Mouse (Mus musculus): ENCODE data around the gene Otud4.

Otud4 gene

DNA sequence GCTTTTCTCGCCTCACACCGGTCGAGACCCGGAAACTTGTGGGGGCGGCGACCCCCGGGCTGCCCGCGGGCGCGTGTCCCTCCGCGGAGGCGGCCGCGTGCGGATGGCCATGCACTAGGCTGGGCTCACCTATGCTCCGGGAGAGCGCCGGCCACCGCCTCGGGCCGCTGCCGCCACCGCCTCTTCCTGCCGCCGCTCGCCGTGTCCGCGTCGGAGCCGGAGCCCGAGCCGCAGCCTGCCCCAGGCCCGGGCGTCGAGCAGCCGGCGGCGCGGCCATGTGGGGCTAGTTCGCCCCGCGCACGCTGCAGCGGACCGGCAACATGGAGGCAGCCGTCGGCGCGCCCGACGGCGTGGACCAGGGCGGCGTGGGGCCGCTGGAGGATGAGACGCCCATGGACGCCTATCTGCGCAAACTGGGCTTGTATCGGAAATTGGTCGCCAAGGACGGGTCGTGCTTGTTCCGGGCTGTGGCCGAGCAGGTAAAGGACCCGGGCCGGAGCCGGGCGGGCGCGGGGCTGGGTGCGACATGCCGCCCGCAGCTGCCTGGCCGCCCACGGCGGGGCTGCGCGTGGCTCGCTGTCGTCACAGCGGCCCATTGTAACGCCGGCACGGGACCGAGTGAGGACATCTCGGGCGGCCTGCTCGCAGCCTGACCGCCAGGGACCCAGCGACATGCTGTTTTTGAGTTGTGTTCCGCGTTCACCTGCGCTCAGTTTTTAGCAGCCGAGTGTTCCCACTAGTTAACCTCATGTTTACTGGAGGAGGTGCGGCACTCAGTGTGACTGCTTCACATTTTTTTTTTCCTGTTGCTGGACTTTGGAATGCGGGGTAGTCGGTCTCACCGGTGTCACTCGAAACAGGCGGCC is at the start of gene Otud4:
Otud4 (plus strand) TSS at position 33 of the 866 bp plus-strand sequence.
- no peak for DNase-seq (ENCODE audit: low read depth)

- DNase-seq (ENCODE audit: low read depth): no peak
These were observed 38.5 kb upstream of the Otud4 start for GRCm38 (mm10) chr8:79600962-79601361.

DNA sequence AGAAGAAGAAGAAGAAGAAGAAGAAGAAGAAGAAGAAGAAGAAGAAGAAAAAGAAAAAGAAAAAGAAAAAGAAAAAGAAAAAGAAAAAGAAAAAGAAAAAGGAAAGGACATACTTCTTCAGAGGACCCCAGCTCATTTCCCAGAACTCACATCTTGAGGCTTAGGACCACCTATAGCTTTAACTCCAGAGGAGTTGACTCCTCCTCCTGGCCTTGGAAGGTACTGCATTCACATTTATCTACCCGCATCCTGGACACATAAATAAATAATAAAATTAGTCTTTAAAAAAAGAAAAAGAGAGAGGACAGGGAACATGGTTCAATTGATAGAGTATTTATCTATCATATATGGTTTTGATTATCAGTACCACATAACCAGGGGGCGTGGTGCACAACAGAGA is 36.2 kb upstream of the Otud4 start:
- DNase-seq (ENCODE audit: low read depth): peak; percentile 42

DNA sequence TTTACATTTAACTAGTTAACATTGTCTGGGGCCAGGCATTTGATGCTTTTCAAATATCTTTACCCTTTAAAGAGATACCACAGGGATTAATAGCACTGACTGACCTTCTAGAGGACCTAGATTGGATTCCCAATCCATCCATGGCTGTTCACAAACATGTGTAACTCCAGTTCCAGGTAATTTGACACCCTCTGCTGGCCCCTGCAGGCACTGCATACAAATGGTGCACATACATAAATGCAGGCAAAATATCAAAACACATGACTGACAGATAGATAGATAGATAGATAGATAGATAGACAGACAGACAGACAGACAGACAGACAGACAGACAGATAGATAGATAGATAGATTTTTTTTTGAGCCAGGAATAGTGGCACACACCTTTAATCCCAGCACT is 33.2 kb upstream of the Otud4 start:
- no peak for DNase-seq (ENCODE audit: low read depth)

- no peak for DNase-seq (ENCODE audit: low read depth)
These were observed 32.6 kb upstream of the Otud4 start for GRCm38 (mm10) chr8:79606751-79607300.

- no peak for DNase-seq (ENCODE audit: low read depth)
These were observed 30.7 kb upstream of the Otud4 start for GRCm38 (mm10) chr8:79608701-79609100.

GRCm38 (mm10) chr8:79610268-79610667 is 29.1 kb upstream of the Otud4 start:
- no peak for DNase-seq (ENCODE audit: low read depth)

DNA sequence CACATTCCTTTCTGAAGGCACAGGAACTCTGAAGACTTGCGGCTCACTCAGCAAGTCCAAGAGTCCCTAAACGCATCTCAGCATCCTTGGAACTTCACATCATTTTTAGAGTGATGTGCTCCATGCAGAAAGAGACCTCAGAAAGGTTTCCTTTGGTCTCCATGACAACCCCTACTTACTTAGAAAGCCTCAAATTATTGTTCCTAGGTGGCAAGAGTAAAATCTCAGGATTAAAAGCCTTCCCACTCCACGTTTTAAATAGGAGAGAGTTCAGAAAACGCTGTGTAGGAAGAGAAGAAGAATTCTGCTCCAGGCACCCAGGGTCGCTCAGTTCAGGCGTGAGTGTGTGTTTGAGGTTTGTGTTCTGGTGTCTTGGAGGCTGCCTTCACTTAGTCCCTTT is 27.1 kb upstream of the Otud4 start:
- DNase-seq (ENCODE audit: low read depth): no peak

- DNase-seq (ENCODE audit: low read depth): peak; percentile 64
These were observed 26.5 kb upstream of the Otud4 start for GRCm38 (mm10) chr8:79612965-79613364.

GRCm38 (mm10) chr8:79615741-79616350 is 23.6 kb upstream of the Otud4 start:
- DNase-seq (ENCODE audit: low read depth): no peak

DNA sequence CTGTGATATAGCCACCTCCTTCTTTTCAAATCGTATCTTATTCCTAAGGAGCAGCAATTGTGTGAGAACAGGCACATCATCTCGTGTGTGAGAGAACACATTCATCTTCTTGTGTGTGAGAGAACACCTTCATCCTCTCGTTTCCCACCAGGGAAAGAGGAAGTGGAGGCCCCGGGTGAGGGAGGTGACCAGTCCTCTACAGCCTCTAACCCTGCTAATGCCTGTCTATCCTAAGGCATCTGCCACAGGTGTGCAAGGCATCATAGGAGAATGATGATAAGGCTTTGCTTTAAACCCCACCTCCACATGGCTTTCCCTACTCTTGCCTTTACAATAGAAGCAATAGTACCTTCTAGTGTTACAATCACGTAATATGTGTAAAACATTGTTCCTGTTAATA is 20.5 kb upstream of the Otud4 start:
- no peak for DNase-seq (ENCODE audit: low read depth)

DNA sequence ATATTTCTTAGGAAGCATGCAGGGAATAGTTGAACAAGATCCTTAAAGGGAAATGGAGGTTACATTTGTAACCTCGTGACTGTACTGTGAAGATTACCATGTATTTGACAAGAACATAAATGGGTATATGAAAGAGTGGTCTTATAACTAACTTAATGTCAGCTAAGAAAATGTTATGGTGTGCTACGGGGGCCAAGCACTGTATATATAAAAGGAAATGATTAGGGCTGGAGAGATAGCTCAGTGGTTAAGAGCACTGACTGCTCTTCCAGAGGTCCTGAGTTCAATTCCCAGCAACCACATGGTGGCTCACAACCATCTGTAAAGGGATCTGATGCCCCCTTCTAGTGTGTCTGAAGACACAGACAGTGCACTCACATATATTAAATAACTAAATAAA is 20.1 kb upstream of the Otud4 start:
- no peak for DNase-seq (ENCODE audit: low read depth)

GRCm38 (mm10) chr8:79620000-79620399 is 19.4 kb upstream of the Otud4 start:
- no peak for DNase-seq (ENCODE audit: low read depth)

- no peak for DNase-seq (ENCODE audit: low read depth)
These were observed 18.7 kb upstream of the Otud4 start for GRCm38 (mm10) chr8:79620489-79621276.

GRCm38 (mm10) chr8:79622346-79622745 is 17.1 kb upstream of the Otud4 start:
- no peak for DNase-seq (ENCODE audit: low read depth)

GRCm38 (mm10) chr8:79623351-79623750 is 16.1 kb upstream of the Otud4 start:
- no peak for DNase-seq (ENCODE audit: low read depth)

DNA sequence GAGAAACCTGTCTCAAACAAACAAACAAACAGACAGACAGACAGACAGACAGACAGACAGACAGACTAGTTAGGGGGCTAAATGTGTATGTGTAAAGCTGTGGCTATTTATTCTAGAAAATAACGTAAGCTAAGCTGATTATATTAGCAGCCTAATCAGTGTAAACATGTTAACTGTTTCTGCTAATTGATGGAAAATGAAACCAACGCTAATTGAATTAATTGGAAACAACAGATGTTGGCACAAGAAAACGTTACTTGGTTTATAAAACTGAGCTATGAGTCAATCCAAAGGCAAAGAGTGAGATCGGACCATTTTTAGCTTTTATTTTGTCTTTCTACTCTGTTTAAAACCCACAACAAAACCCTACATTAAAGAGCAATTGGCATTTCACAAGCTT is 15.0 kb upstream of the Otud4 start:
- DNase-seq (ENCODE audit: low read depth): no peak

- DNase-seq (ENCODE audit: low read depth): no peak
These were observed 13.2 kb upstream of the Otud4 start for GRCm38 (mm10) chr8:79626213-79626612.

GRCm38 (mm10) chr8:79635491-79635890 is 3.9 kb upstream of the Otud4 start:
- DNase-seq (ENCODE audit: low read depth): no peak

DNA sequence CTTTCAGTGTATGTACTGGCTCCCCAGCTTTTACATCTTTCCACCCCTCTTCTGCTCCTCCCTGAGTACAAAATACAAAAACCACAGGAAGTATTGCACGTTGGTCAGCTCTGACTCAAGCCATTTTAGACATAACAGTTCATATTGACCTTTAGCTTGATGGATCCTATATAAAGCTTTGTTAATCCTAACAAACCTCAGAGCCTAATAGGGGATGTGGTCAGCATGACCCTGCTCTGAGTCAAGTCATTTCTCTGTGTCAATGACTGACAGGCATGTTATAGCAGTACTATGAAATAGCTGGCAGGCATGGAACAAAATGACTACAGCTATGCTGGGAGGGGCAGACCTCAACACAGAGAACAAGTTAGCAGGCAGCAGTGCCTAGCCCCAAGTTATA is 3.3 kb upstream of the Otud4 start:
- no peak for DNase-seq (ENCODE audit: low read depth)

GRCm38 (mm10) chr8:79637237-79637636 is 2.2 kb upstream of the Otud4 start:
- no peak for DNase-seq (ENCODE audit: low read depth)

GRCm38 (mm10) chr8:79638001-79638706 is 1.3 kb upstream of the Otud4 start:
- DNase-seq (ENCODE audit: low read depth): no peak

Data from c-Kit-positive CD71-negative TER-119-negative erythroid progenitor cells, embryonic 14.5 days (primary cell).